Mouse (Mus musculus): Measurements from ENCODE around the gene Atp5j2.

GRCm38 (mm10) chr5:145222840-145223239 lies 31.0 kb upstream of the Atp5j2 start:
- TF ChIP-seq CTCF (IDR thresholded peaks at IDR 0.05; ENCODE audit: control insufficient read depth, insufficient read depth, insufficient read length) = no peak
- no peak for TF ChIP-seq FOSL1 (IDR thresholded peaks at IDR 0.05; ENCODE audit: insufficient read depth, low read length, poor library complexity, severe bottlenecking)
- no peak for TF ChIP-seq MAX (IDR thresholded peaks at IDR 0.05)
- no peak for TF ChIP-seq CEBPB (IDR thresholded peaks at IDR 0.05; ENCODE audit: low read depth)
- TF ChIP-seq MYOD1 (IDR thresholded peaks at IDR 0.05; ENCODE audit: control insufficient read depth, insufficient read length, low read depth) = no peak

All from C2C12 (cell line).